Mouse (Mus musculus): ENCODE results near the gene Stard3nl. TPM values are rescaled to one million over a fixed set of nuclear protein-coding genes. Genes with fewer than 3 reads are reported as not detected.
"Not testable (repeated sequence)": the region's sequence is repeated elsewhere in the genome, so short reads cannot be mapped to it uniquely, and the experiment has no call there.

Gene Stard3nl
- total RNA-seq, 2 experiments from 2014 or later, result 5.9 to 6.1 TPM

DNA sequence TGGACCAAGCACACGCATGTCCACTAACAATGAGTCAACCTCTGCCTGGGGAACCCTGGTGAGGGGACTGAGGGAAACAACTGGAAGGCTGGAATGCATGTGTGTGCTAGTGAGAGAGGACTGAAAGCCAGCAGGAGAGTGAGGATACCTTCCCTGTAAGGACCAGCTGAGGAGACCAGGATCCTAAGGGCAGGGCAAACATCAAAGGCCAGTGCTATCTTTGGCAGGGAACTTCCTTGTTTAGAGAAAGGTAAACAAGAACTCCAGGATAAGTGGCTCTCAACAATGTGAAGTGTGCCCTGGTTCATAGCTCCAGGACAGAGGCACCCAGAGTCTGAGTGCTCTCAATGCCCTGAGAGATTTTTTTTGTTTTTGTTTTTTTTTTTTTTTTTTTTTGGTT lies 6.2 kb downstream of the Stard3nl start:
- intact Hi-C loops (cut with DNase I), result no loop called here
- DNase-seq, result no peak

DNA sequence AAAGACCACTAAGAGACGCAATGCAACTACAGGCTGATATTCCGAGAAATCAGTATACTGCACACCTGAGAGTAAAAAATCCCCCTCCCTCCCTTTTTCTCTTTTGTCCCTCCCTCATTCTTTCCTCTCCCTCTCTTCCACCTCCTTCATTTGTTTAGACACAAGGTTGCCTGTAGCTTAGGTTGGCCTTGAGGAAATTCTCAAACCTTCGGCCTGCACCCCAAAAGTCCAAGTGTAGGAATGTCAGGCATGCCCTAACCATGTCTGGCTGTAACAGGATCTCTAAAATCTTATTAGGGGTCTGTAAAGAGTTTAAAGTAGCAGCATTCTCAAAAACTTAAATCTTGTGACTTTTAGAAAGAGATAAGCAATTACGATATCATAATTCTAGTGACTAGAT lies 10.4 kb downstream of the Stard3nl start:
- intact Hi-C loops (cut with DNase I), result no loop called here
- no peak for DNase-seq

DNA sequence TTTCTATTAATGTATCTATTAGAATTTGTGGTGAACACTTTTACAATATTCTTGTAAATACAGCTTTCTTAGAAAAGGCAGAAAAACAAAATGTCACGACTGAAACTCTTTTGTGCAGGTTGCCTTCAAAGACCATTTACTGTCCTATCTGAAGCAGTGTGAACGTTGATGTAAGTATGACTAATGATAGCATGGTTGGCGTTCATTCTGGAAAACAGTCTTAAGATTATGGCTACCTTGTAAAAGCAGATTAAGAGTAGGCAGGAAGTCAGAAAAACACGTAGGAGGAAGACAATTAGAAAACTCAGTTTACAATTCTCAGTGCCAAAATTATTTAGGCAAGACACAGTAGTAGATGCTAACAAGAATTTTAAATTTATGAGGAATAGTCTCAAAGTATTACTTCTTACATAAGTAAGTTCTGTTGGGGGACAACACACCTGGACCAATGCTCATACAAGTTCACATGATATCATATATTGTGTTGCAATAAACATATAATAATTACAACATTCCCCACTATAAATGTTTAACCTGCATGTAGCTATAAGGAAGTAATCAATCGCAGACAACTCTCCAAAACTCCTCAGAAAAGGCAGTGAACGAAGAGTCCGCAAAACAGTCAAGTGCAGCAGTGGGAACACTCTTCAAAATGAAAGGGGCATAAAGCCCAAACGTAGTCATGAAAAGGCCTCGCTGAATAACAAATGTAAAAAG lies 14.3 kb downstream of the Stard3nl start:
- intact Hi-C loops (cut with DNase I), result no loop called here
- no peak for DNase-seq

DNA sequence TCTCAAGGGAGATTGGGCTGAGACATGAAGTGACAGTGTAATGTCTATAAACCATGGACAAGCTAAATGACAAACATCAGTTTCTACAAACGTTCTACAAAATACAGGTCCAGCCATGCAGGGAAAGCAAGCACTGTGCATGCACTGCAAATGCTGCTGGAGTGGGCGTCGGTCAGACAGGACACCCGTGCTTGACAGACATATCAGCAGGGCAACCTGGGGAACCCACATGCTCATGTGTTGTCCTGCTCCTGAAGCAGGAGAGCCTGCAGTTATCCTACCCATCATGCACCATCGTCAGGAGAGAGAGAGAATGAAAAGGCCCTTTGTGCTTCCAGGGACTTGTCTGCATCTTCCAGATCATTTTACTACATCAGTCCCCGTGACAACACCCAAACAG lies 16.3 kb downstream of the Stard3nl start:
- no peak for DNase-seq
- intact Hi-C loops (cut with DNase I), result no loop called here

DNA sequence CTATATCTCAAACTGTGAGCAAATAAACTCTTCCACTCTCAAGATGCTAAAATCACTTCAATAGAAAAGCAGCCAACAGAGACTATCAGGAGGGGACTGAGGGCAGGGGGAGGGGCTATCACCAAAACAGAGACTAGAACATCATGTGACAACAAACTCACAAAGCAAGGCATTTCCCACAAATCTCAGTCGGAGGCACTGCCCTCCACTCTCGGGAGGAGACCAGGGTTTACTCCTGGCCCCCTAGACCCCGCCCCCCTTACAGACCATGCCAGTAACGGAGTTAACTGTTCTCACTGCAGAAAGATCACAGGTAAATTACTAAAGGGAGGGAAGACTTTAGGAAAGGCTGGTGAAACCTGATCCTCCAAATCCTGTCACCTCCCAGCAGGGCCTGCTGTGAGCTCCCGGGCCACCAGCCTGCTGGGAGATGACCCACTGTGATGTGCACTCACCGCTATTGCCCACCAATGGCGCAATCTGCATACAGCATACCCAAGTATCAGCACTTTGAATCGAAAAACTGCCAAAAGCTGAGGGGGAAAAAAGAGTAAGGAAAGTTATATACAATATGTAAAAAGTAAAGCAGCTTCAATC lies 23.4 kb downstream of the Stard3nl start:
- intact Hi-C loops (cut with DNase I), result no loop called here
- DNase-seq, result no peak

DNA sequence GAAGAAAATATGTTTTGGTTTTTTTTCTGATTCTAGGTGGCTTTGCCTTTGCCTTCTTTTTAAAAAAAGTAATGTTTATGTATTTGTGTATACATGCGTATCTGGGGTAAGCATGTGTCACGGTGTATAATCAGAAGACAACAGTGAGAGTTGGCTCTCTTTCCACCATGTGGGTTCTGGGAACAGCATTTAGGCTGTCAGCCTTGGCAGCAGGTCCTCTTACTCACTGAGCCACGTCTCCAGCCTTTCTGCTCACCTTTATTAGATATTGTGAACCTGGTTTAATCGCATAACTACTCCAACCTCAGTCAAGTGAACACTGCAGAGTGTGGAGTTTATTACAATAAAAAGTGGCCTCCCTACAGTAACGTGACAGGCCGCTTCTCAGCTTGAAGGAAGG lies 26.8 kb downstream of the Stard3nl start:
- intact Hi-C loops (cut with DNase I), result loop anchor here (5.0 kb wide), 2 partner anchors 273 to 318 kb away; no protein-coding TSS in a partner anchor
- DNase-seq, result no peak

DNA sequence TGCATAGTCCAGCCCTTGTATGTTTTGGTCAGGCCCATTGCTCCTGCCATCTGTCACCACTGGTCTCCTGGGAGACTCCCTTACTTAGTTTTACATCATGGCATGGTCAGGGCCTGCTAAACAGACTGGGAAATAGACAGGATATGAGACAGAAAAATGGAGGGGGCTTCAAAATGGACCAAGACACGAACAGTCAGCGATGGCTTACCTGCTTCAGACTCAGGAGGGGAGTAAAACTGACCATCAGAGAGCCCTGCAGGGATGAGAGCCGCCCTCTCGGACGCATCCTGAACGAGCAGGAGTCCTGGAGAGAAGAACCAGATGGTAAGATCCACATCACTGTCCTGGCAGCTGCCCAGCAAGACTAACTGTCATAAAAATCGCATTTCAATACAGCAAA lies 28.1 kb downstream of the Stard3nl start:
- intact Hi-C loops (cut with DNase I), result loop anchor here (5.0 kb wide), 2 partner anchors 275 to 320 kb away; no protein-coding TSS in a partner anchor
- DNase-seq, result no peak

DNA sequence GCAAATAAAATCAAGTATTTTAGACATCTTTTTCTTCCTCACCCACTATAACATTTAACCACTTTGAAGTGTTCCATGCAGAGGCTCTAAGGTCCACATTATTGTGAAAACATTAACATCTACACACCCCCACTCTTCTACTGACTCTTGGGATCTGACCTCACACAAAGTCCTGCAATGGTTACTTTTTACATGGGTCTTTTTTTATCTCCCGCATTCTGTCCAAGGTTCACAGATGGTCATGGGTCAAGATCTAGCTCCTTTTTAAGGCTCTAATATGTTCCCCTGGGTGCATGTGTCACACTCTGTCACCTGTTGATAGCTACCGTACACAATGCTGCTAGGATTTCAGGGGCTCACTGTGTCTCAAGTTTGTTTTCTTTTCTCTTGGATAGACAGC lies 28.7 kb downstream of the Stard3nl start:
- DNase-seq, result no peak
- intact Hi-C loops (cut with DNase I), result loop anchor here (5.0 kb wide), 2 partner anchors 275 to 320 kb away; no protein-coding TSS in a partner anchor

DNA sequence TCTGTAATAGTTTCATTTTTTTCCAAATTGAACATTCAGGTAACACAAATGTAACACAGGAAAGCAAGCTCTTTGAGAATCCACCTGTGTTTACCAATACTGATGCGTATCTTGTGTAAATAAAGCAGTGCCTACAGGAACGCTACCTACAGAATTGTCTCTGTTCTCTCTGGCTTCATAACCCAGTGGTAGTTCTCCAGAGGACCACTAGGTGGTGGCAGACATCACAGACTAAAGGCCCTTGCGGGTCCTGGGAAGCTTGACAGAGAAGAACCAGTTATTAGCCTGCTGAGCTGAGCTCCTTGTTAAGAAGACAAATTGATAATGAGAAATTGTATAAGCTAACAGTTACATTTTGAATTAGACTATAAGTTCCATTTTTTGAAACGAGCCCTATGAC lies 30.0 kb downstream of the Stard3nl start:
- DNase-seq, result peak in 1 of 2 experiments; percentile 26

DNA sequence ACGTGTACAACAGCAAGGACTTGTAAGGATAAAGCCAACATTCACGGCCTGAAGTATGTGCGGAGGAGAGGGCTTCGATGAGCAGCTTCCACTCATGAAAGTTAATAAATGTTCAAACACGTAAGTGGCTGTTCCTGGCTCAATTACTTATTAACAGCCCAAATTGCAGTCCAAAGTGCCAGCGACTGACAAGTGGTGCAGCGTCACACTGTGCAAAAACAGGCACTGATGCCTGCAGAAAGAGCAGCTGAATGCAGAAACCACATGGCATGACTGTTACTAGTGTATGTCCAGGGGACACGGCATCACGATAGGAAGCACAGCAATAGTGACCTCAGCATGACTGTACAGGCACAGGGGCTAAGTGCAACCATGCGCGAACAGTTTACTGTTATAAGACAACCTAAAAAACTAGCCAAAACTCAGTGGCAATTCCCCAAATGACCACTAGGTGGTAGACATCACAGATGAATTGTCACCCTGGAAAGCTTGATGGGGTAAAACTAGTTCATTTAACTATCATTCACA lies 31.3 kb downstream of the Stard3nl start:
- intact Hi-C loops (cut with DNase I), result loop anchor here (2.0 kb wide), 1 partner anchor 72 kb away; no protein-coding TSS in a partner anchor
- DNase-seq, result no peak

More for the DNA sequence above, 30.0 kb downstream of the Stard3nl start:
- intact Hi-C loops (cut with DNase I), result loop anchor here (2.0 to 5.0 kb wide), 3 partner anchors 71 to 322 kb away; no protein-coding TSS in a partner anchor

DNA sequence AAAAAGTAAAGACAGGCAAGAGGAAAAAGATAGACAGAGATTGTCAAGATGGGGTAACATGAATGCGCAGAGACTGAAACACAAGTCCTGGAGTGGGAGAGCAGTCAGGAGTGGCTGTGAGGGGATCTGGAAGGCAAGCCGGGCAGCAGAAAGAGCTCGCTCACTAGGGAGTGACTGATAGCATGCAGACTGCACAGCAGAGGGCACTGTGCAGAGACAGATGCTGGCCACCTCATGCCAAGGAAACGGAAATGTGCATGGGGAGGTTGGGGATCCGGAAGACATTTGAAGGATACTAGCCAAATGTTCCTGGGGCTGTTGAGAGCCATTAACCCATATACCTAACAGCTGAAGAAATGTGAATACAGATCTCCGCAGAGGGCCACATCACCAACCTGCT lies 33.2 kb downstream of the Stard3nl start:
- intact Hi-C loops (cut with DNase I), result no loop called here
- no peak for DNase-seq

DNA sequence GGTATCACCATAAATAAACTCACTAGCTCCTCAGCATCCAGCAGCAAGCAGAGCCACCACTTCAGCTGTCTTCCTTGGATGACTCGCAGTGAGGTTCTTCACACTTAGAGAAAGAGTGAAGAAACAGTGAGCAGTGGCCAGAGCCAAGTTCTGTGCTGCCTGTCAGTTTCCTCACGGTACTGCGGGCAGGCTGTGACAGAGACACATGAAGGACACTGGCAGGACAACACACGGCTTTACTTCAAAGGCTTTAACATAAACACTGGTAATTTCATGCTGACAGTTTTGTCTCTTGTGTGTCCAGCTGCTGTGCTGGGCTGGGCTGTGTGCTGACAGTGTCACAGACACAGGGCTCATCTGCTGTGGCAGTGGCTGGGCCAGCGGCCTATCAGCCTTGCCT lies 37.6 kb downstream of the Stard3nl start:
- intact Hi-C loops (cut with DNase I), result no loop called here
- no peak for DNase-seq

DNA sequence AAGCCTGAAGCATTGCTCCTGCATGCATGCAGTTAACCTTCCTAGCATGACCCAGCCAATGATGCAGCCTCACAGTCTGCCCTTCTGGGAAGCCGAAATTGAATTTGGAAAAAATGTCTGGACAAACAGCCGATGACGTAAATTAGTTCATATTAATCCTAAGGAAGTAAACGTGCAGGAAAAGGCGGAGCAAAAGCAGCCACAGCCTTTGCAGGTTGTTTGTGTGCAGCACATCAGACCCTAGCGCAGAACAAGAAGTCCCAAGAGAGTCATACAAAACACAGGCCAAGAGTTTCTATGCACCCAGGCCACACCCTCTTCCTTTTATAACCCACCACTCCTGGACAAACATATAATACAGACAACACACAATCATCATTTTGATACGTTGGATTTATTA lies 38.3 kb downstream of the Stard3nl start:
- DNase-seq, result no peak
- intact Hi-C loops (cut with DNase I), result no loop called here

DNA sequence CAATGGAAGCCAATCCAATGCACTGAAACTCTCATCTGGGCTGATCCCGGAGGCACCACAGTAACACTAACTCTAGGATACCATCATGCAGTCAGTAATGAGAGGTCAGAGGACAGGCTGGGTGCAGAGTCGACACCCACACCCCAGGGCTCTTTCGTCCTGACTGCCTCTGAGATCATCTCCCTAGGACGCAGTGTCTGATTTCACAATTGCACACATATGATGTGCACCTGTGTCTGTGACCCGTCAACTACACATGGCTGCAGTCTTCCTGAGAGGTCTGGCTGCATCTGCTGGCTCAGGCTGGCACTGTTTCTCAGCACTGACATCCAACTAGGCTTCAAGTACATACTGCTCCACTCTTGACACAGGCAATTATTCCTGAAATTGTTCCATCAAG lies 38.9 kb downstream of the Stard3nl start:
- intact Hi-C loops (cut with DNase I), result no loop called here

DNA sequence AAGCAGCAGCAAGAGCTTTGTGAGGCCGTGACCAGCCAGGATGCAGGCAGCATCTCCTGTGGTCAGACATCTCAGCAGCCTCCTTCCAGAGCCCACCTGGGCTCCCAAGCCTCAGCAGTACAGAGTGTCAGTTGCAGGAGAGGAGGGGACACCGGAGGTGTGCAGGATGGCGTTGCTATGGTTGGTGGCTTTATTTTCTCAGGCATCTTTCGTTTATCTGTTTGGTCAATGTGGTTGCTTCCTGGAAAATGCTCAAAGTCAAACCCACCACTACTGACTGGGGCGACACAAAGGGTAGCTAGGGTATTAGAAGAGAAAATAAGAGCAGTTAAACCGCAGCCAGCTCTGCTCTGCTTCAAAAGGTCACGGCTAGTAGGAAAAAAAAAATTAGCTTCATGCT lies 39.5 kb downstream of the Stard3nl start:
- intact Hi-C loops (cut with DNase I), result no loop called here
- no peak for DNase-seq

More for the DNA sequence above, 38.9 kb downstream of the Stard3nl start:
- no peak for DNase-seq

DNA sequence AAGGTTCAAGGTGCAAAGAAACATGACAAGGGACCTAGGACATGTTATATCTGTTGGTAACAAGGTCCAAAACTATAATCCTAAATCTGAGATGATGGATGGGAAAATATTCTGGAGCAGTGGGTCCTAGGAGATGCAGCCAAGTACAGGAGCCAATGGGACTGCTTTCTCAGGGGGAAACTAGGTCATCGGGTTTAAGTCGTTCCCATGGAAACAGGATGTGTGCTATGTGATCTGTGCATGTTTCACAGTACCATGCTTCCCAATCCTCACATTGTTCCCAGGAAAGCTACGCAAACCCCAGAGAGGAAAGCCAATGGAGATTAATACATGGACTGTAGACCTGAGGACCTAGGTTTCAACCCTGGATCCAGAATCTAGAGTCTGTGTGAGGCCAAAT lies 42.8 kb downstream of the Stard3nl start:
- intact Hi-C loops (cut with DNase I), result no loop called here
- DNase-seq, result no peak

DNA sequence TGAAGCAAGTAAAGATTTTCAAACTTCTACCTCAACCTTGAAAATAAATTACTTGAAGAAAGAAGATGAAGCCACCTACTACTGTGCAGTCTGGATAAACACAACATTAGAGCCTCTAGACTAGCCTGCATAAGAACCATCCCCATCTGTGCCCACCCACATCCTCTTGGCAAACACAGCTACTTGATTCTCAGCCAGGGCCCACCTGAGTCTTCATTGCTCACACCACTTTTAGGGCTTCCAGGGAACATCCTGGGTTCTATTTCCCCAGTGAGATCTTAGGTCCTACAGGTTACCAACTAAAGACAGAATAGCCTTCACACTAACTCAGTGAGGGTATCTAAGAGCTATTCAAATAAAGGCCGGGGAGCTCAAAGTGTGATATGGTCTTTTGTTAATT lies 55.2 kb downstream of the Stard3nl start:
- intact Hi-C loops (cut with DNase I); DNase-seq: not testable (repeated sequence)

DNA sequence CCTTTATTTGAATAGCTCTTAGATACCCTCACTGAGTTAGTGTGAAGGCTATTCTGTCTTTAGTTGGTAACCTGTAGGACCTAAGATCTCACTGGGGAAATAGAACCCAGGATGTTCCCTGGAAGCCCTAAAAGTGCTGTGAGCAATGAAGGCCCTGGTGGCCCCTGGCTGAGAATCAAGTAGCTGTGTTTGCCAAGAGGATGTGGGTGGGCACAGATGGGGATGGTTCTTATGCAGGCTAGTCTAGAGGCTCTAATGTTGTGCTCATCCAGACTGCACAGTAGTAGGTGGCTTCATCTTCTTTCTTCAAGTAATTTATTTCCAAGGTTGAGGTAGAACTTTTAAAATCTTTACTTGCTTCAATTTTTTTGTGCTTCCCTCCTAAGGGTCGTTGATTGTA lies 59.3 kb downstream of the Stard3nl start:
- DNase-seq; intact Hi-C loops (cut with DNase I): not testable (repeated sequence)
